Mouse (Mus musculus): ENCODE data around the gene Gm10283.
"Not testable (repeated sequence)": the region's sequence is repeated elsewhere in the genome, so short reads cannot be mapped to it uniquely, and the experiment has no call there.

DNA sequence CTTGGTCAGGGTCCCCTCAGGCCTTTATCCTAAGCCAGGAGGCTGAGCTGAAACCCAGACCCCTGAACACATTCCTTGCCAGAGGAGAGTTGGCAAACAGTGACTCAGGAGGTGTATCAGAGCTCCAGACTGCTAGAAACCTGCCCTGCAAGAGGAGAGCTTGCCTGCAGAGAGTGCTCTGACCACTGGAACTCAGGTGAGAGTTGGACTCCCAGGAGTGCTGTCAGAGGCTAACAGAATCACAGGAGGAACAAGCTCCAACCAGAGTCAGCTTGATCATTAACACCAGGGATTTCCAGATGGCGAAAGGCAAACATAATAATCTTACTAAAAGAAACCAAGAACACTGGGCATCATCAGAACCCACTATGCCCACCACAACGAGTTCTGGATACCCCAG lies 8.0 kb downstream of the Gm10283 start:
- TF ChIP-seq CTCF, POLR2A (IDR thresholded peaks at IDR 0.05; ENCODE audit: insufficient read depth, low read depth, low read length): not testable (repeated sequence)

All from olfactory bulb, adult 2 months (tissue).